Mouse (Mus musculus) cortical plate, adult 2 months (tissue): Measurements from ENCODE around the gene Gm49369.

Experiments used
- CTCF ChIP-seq: fragments of 200-500 bp; IDR thresholded peaks from 2 replicates; pipeline ENCODE4 v1.5.1; 2011; ENCODE audit warnings: mild to moderate bottlenecking, control low read depth, low read length; ENCODE audit not compliant: insufficient read depth; ENCODE audit errors: extremely low read depth
- POLR2A ChIP-seq: fragments of 200-500 bp; IDR thresholded peaks from 2 replicates; pipeline ENCODE4 v1.6.1; 2011; ENCODE audit warnings: mild to moderate bottlenecking, low read length, control low read depth; ENCODE audit not compliant: insufficient read depth; ENCODE audit errors: extremely low read depth

DNA sequence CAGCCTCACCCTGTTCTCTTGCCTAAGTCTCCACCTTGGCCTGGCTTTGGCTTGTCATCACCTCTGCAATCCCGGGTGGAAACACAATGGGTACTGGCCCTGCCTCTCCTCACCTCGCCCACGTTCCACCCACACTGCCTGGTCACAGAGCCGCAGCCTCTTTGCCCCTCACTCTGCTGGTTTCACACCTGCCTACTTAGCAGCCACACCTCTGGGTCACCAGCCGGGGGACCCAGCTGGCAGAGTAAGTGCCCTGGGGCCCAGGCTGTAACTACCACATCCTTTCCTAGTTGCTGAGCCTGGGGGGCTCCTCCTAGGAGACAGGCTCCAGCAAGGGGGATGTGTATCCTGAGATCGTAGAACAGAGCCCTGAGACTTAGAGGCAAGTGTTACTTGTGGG, 3.3 kb downstream of the Gm49369 start:
- TF ChIP-seq CTCF: no peak
- no peak for TF ChIP-seq POLR2A
